Mouse (Mus musculus) layer of hippocampus, postnatal 36 days (tissue): Measurements from ENCODE around the gene Park7. TPM values are rescaled to one million over a fixed set of nuclear protein-coding genes. Genes with fewer than 3 reads are reported as not detected.
"Not testable (repeated sequence)": the region's sequence is repeated elsewhere in the genome, so short reads cannot be mapped to it uniquely, and the experiment has no call there.

Source experiments
- DNase-seq, 2 experiments: peaks; one replicate each; pipeline ENCODE4 v3.0.0; 2022
- total RNA-seq, 2 experiments: library from RNA; stranded (reverse); gene quantifications; 2 replicates each; pipeline ENCODE4 v1.2.3; 2021

Park7 gene
- total RNA-seq, 2 experiments from 2014 or later: 220 to 235 TPM

DNA sequence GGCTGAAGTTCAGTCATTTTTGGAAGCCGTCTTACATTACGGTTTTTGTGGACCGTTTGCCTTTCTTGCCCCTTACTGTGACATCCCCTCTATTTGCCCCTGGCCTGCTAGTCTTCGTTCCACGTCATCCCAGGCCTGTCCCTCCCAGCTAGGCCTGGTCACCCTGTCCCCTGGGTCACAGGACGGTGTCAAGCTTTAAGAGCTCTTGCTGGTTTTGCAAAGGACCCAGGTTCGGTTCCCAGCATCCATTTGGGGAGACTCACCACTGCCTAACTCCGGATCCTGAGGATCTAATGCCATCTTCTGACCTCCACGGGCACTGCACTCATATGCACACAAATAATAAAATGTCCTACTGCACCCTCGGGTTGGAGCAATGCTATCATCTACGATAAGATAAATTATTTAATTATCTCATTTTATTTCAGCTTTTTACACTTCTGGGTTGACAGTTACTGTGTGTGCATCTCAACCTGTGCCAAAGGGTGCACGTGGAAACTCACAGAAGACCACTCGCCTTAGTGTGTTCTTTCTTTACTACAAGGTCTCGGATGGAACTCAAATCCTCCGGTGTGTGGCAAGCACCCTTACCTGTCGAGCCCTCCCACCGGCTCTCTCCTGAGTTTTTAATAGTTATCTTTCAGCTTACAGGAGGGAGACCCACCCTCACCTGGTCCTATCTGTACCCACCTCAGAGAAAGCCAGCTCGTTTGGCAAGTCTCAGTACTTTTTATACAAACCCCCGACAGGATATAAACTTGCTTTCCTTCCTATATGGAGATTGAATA, 3.9 kb downstream of the Park7 start:
- DNase-seq: no peak

DNA sequence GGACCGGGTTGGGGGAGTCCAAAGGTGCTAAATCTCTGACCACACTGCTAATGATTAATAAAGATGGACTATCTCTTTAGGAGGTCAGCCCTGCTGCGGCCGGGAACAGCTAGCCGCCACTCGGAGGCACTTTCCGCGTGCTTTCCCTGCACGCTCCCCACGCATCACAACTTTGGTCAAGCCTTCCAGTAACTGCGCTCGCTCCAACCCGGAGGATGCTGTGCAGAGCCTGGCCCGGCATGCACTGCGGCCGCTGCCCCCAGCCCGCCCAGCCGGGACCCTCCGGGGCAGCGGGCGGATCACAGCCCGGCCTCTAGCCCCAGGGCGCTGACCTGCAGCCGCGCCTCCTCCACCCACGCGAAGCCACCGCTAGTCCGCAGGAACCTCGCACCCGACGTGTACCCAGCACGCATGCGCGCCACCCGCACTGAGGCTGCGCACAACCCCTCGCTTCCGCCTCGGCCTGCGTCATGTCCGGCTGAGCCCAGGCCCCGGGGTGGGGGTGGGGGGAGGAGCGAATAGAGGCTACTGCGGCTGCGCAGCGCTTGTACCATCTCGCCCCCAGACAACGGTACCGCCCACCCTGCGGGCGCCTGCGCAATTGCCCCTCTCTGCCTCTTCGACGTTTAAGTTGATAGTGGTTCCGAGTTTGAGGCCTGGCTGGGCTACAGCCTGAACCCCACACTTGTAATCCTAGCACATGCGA, 4.6 kb downstream of the Park7 start:
- DNase-seq: peak; percentile 98 to 99

DNA sequence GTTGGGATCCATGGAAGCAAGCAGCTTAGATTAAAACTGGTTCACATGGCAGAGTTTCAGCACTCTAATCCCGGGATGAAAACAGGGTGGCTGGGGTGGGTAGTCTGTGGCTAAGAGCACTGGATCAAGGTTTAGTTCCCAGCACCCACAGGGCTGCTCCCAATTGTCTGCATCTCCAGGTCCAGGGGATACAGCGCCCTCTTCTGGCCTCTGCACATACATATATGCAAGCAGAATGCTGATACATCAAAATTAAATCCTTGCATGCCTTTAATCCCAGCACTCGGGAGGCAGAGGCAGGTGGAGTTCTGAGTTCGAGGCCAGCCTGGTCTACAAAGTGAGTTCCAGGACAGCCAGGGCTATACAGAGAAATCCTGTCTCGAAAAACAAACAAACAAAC, 5.7 kb downstream of the Park7 start:
- peak in 1 of 2 experiments; percentile 26 for DNase-seq

GRCm38 (mm10) chr4:150907099-150907498, 7.1 kb downstream of the Park7 start:
- DNase-seq: no peak

DNA sequence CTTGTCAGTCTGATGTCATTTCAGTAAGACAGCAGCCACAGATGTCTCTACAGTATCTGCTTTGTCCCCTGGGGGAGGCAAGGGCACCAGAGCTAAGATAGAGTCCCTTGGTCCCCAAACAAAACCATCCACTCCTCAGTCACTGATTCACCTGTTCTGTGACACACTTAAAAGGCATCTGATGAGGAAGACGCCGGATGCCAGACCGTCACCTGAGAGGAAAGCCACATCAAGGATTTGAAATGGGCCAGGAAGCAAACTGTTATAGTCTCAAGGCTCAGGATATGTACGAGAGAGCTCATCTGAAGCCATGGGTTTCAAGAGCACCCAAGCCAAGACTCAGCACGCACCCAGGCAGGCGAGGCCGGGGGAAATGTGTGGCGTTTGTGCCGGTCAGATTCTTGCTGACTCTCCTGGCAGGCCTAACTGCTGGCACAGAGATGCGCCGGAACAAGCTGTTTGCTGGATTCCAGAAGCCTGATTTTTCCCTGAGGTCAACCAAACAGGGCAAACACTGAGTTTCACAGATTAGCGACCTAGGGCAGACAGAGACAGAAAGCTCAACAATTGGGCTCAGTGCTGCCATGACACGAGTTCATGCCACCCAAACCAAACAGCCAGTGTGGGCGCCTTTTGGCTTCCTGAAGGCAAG, 11.0 kb downstream of the Park7 start:
- no peak for DNase-seq

GRCm38 (mm10) chr4:150902062-150902461, 12.2 kb downstream of the Park7 start:
- no peak for DNase-seq

DNA sequence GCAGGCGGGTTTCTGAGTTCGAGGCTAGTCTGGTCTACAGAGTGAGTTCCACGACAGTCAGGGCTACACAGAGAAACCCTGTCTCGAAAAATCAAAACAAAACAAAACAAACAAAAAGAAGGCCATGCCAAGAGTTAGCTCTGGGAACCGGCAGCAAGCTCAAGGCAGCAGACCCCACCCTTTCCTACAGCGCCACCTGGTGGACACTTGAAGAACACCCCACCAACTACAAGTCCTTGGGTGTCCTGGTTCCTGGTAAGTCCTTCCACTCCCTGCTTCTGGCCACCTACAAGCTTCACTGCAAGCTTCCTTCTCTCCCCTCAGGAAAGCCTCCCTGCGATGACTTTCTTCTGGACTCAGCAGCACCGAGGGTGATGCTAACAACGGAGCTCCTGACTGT, 12.6 kb downstream of the Park7 start:
- DNase-seq: peak; percentile 73 to 74

DNA sequence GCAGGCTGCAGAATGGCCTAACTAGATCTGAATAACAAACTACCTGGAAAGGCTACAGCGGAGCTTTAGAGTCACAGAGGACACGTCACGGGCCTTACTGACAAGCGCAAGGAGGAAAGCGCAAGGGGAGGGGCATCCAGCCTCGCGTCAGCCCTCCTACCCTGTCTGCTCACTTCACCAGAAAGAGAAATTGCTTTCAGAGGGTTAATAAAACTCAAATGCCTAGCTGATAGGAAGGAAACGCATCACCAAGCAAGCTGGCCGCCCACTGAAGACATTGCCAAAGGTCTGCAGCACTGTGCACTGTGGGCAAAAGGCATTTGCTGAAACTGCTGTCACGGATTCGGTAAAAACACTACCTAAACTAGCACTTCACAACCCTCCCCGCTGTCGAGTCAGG, 13.8 kb downstream of the Park7 start:
- DNase-seq: no peak

GRCm38 (mm10) chr4:150898716-150899365, 15.4 kb downstream of the Park7 start:
- peak; percentile 47 to 63 for DNase-seq

DNA sequence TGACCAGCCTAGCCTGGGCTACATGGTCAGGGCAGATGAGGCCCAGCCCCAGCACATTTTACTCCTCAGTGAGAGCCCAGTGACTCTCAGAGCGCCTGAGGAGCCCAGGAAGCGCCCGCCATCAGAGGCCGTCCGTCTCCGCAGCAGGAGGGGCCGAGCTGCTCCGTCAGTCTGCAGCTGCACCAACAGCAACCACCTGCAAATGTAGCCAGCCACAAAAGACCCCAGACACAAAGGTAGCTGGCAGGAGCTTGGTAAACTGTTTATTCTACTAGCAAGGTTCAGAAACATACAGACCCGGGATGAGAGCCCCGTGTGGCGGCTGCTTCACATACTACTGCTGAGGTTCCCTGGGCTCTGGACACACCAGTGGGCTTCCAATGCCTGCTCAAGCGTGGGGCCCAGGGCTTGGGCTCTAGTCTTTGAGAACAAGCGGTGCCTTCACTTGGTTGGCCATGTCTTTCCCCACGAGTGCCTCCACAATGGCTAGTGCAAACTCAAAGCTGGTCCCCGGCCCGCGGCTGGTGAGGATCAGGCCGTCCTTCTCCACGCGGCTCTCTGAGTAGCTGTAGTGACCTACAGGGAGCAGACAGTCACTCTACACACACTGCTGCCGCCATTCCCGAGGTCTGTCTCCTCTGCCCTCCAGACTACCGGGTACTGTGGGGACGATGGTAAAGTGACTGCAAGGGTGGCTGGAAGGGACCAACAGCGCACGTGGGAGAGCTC, 17.2 kb downstream of the Park7 start:
- no peak for DNase-seq

DNA sequence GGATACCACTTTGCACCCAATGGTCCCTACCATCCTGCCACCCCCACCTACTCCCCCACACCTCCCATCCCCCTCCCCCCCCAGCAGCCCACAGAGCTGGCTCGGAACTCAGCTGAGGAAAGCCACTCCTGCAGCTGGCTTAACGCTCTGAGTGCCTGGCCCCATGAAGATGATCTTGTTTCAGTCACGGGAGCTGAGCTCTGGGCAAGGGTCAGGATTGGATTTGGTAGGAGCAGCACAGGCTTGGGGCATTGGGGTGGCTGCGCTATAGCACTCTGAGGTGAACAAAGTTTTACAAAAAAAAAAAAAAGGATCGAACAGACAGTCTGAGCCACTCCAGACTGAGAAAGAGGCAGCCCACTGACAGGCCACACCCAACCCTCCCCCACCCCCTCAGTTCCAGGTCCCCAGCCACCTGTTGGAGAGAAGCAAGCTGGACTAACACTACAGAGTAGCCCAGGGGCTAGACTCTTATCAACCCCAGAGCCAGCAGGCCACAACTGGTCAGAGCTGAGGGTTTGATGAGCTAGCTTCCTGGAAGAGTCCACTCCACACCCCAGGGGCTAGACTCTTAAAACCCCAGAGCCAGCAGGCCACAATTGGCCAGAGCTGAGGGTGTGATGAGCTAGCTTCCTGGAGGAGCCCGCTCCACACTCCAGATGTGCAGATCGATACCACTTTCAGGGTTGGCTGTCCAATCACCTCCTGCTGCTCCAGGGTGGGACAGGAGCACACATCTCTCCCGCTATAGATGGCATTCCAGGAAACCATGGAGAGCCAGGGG, 19.3 kb downstream of the Park7 start:
- DNase-seq: no peak

GRCm38 (mm10) chr4:150891308-150891707, 22.9 kb downstream of the Park7 start:
- no peak for DNase-seq

GRCm38 (mm10) chr4:150889955-150890315, 24.3 kb downstream of the Park7 start:
- no peak for DNase-seq

DNA sequence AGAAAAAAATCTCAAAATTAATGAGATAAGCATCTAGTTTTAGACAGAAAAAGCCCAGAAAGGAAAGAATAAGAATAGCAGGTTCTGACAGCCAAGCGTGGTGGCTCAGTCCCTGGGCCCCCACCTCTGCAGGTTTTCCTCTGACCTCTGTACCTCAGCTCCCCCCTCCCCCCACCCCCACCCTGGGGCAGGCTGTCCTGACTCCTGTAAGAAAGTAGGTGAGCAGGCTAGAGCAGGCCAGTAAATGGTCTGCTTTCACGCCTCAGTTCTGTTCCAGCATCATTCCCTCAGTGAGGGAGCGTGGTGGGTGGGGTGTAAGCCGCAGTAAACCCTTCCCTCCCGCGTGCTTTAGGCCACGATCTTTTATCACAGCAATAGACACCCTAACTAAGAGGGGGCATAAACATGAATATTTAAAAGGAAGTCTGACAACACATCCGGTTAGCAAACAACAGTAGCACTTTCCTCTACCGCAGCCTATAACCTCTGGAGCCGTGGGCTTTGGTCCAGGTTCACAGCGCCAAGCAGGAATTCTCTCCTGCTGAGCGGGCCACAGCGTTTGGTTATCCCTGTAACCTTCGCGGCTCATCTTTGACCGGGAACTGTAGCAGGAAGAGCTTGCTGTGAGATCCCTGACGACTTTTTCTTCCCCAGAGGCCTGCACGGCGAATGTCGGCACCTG, 24.8 kb downstream of the Park7 start:
- no peak for DNase-seq

- DNase-seq: no peak
Measured at GRCm38 (mm10) chr4:150888492-150888891, 25.7 kb downstream of the Park7 start.

- DNase-seq: no peak
Measured at GRCm38 (mm10) chr4:150887903-150888302, 26.3 kb downstream of the Park7 start.

- no peak for DNase-seq
Measured at GRCm38 (mm10) chr4:150882632-150883031, 31.6 kb downstream of the Park7 start.

DNA sequence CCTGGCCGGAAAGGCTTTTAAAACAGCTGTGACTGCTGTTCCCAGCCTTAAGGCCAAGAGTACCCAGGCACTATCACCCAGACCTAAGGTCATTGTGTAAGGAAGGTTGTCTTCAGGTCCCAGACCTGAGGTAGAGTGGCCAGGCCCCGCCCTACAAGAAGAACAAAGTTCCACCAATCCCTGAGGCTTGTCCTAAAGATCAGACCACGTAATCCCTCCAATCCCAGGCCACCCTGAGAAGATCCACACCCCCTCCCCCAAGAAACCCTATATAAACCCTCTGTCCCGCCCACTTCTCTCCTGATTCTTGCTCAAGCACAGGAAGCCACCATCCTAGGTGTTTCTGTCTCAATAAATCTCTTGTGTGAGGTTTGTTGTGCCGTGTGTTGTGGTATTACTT, 33.9 kb downstream of the Park7 start:
- no peak for DNase-seq

DNA sequence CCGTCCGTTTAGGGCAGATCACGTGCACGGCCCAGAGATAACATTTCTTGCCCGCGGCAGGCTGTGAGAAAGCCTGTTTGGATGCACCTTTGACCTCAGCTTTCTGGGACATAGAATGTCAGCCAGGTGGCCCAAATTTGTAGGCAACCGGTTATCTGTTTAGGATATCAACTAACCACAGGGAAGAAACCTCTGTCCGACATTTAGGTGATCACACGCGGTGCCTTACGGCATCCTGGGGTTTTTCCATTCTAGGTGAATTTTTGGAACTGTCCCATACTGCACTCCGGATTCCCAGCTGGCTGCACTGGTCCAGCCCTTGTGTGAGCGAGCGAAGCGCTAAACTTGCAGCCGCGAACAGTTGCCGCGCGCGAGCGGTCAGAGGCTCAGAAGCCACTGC, 34.6 kb downstream of the Park7 start:
- no peak for DNase-seq

DNA sequence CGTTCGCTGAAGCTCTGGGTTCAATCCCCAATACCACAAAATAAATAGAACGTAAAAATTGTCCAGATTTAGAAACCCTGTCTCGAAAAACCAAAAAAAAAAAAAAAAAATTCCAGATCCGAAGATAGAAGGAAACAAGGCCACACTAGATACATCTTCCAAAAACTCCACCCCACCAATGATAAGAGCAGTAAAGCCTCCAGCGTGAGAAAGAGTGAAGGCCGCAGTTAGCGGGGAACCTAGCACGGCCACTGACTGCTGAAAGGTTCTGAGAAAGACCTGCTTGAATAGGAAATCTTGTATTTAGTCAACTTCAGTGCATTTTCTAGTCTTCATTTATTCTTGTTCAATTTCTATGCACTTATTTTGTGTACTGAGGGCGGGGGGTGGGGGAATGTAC, 38.8 kb downstream of the Park7 start:
- no peak for DNase-seq

DNA sequence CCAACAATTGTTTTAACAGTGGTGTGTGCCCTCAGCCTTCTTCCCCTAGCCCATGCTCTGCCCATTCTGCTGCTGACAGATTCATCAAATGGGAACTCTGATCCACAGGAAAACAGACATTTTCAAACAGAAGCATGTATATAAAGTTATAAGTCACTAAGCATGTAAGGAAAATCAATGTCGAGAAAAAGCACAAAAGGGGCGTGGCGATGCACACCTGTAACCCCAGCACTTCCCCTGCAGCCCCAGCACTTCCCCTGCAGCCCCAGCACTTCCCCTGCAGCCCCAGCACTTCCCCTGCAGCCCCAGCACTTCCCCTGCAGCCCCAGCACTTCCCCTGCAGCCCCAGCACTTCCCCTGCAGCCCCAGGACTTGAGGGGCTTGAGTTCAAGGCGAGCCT, 39.8 kb downstream of the Park7 start:
- DNase-seq: not testable (repeated sequence)
